Mouse (Mus musculus) small intestine, adult 2 months (tissue): ENCODE data around the gene Chrna1. TPM values are rescaled to one million over a fixed set of nuclear protein-coding genes. Genes with fewer than 3 reads are reported as not detected.
A peak's percentile ranks its signal among the peaks of the same experiment; 100 is the strongest.

Experiments used
- H3K27ac ChIP-seq: fragments of 200-500 bp; 2 replicates; pipeline ENCODE4 v1.5.1; 2012; ENCODE audit warnings: low read depth, low read length, control low read depth, inconsistent platforms; ENCODE audit not compliant: insufficient read depth
- H3K27me3 ChIP-seq: fragments of 200-500 bp; 2 replicates; pipeline ENCODE4 v1.6.1; 2012; ENCODE audit warnings: mild to moderate bottlenecking, moderate library complexity, low read length, inconsistent platforms; ENCODE audit not compliant: control insufficient read depth, insufficient read depth
- H3K36me3 ChIP-seq: fragments of 200-500 bp; 2 replicates; pipeline ENCODE4 v1.6.1; 2012; ENCODE audit warnings: mild to moderate bottlenecking, low read length, control low read depth, inconsistent platforms; ENCODE audit not compliant: control insufficient read depth, insufficient read depth
- H3K4me1 ChIP-seq: fragments of 200-500 bp; 2 replicates; pipeline ENCODE4 v1.6.1; 2012; ENCODE audit warnings: low read length, inconsistent platforms, mixed read lengths; ENCODE audit not compliant: control insufficient read depth, insufficient read depth, insufficient read length
- H3K4me3 ChIP-seq: fragments of 200-500 bp; 2 replicates; pipeline ENCODE4 v1.5.1; 2012; ENCODE audit warnings: low read depth, mild to moderate bottlenecking, control low read depth, inconsistent platforms, low read length, moderate library complexity
- CTCF ChIP-seq: fragments of 200-500 bp; IDR thresholded peaks from 2 replicates; pipeline ENCODE4 v1.5.1; 2012; ENCODE audit warnings: low read depth, mild to moderate bottlenecking, control low read depth, inconsistent platforms, low read length, moderate library complexity, mixed read lengths; ENCODE audit not compliant: insufficient replicate concordance, insufficient read length; ENCODE audit errors: extremely low read depth
- POLR2A ChIP-seq: fragments of 200-500 bp; IDR thresholded peaks from 2 replicates; pipeline ENCODE4 v1.6.1; 2012; ENCODE audit warnings: low read depth, mild to moderate bottlenecking, control low read depth, inconsistent platforms, low read length, moderate library complexity
- WGBS: fragments of 180-500 bp; shearing (Covaris S2); methylation state at CpG from one replicate; pipeline ENCODE4 v1.1.7; 2018; 5-methylcytosine and 5-hydroxymethylcytosine counted together
- polyA plus RNA-seq: library from polyadenylated mRNA; depleted of rRNA; stranded (reverse); fragments of >200 nt; gene quantifications from 2 replicates; pipeline ENCODE4 v1.2.3, GENCODE M21; 2012

Gene Chrna1
- polyA plus RNA-seq, 1 experiment: not detected

GRCm38 (mm10) chr2:73584645-73585346 is 4.7 kb upstream of the Chrna1 start:
- H3K4me3 ChIP-seq: peak overlapping the region; percentile 69
- H3K36me3 ChIP-seq: no peaks in the 10 kb centered on the region
- 0 out of 2 replicates have a peak overlapping the region, but pooled peaks have one; percentile 9 for H3K27ac ChIP-seq
- peak; percentile 73 for TF ChIP-seq CTCF
- TF ChIP-seq POLR2A: no peak
- no peaks in the 10 kb centered on the region for H3K4me1 ChIP-seq
- no peaks in the 10 kb centered on the region for H3K27me3 ChIP-seq
- 3% methylated on average over 17 of the region's 18 CpGs for WGBS

- H3K27ac ChIP-seq: no peak overlapping the region
- no peaks in the 10 kb centered on the region for H3K4me1 ChIP-seq
- no peak overlapping the region for H3K4me3 ChIP-seq
- TF ChIP-seq POLR2A: no peak
- TF ChIP-seq CTCF: no peak
- H3K27me3 ChIP-seq: no peaks in the 10 kb centered on the region
- 84% methylated on average over 5 of the region's 5 CpGs for WGBS
- no peaks in the 10 kb centered on the region for H3K36me3 ChIP-seq
Measured at GRCm38 (mm10) chr2:73580720-73581119, 582 bp upstream of the Chrna1 start.

GRCm38 (mm10) chr2:73579168-73579567 is 970 bp downstream of the Chrna1 start:
- no peak for TF ChIP-seq CTCF
- no peak for TF ChIP-seq POLR2A
- H3K4me3 ChIP-seq: no peak overlapping the region
- WGBS: 44% methylated on average over 5 of the region's 5 CpGs
- no peak overlapping the region for H3K27ac ChIP-seq
- no peaks in the 10 kb centered on the region for H3K27me3 ChIP-seq
- no peaks in the 10 kb centered on the region for H3K4me1 ChIP-seq
- H3K36me3 ChIP-seq: no peaks in the 10 kb centered on the region

GRCm38 (mm10) chr2:73574418-73574817 is 5.7 kb downstream of the Chrna1 start:
- no peak for TF ChIP-seq CTCF
- TF ChIP-seq POLR2A: no peak

DNA sequence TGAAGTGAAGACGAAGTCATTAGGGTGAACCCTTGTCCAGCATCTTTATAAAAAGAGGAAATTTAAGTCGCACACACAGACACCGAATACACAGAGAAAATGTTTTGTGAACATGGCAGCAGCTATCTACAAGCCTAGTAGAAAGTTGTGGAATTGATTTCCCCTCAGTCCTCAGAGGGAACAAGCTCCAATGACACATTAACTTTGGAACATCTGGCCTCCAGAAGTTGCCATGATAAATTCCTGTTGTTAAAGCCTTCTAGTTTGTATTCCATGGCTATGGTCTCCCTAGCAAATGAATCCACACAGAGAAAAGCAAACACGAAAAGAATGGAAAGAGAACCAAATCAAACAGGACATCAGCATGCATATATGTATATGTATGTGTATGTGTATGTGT is 6.6 kb downstream of the Chrna1 start:
- H3K4me3 ChIP-seq: no peak overlapping the region
- WGBS: 85% methylated on average over 4 of the region's 4 CpGs
- no peaks in the 10 kb centered on the region for H3K36me3 ChIP-seq
- H3K27me3 ChIP-seq: no peaks in the 10 kb centered on the region
- no peaks in the 10 kb centered on the region for H3K4me1 ChIP-seq
- TF ChIP-seq CTCF (no peak), POLR2A (no peak)
- no peak overlapping the region for H3K27ac ChIP-seq

More at GRCm38 (mm10) chr2:73574418-73574817, 5.7 kb downstream of the Chrna1 start:
- H3K27ac ChIP-seq: no peak overlapping the region
- WGBS: 89% methylated on average over 6 of the region's 6 CpGs
- H3K27me3 ChIP-seq: no peaks in the 10 kb centered on the region
- H3K36me3 ChIP-seq: no peaks in the 10 kb centered on the region
- H3K4me1 ChIP-seq: no peaks in the 10 kb centered on the region
- no peak overlapping the region for H3K4me3 ChIP-seq

DNA sequence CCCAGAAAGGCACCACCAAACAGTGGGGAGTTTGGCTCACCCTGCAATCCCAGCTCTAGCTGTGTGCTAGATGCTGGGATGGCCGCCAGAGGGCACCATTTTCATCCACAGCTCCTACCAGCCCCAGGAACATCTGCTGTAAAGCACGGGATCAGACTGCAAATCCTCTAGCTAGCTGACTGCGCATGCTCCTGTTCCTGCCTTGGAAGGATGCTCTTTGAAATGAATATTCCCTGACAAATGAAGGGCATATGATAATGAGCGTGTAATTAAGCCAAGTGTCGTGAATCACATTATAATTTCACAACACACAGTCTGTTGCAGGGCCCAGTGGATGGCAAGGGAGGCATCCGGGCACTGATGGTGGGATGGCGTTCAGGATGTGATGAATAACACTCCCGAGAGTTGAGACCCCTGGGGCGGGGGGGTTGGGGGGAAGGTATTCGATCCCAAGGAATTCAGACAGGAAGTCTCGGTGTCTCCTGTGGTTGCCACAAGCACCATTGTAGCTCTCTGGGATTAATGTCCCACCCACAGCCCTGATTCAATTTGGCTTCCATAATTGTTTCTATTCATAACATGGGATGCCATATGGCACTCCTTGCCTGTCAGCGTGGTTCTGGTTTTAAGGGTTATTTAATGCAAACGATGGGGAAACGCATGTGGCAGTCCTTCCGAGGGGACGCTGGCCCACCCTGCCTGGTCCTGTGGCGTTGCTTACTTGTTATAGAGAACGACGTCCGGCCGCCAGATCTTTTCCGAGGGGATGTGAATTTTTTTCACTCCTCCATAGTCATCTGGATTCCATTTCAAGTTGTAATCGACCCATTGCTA is 7.4 kb downstream of the Chrna1 start:
- peak; percentile 86; the same call in 1 of the 2 replicates for TF ChIP-seq CTCF
- TF ChIP-seq POLR2A: no peak
- Histone ChIP-seq H3K4me3 (no peak overlapping the region), H3K4me1 (no peaks in the 10 kb centered on the region), H3K27ac (no peak overlapping the region), H3K27me3 (no peaks in the 10 kb centered on the region), H3K36me3 (no peaks in the 10 kb centered on the region)
- 44% methylated on average over 23 of the region's 23 CpGs for WGBS

DNA sequence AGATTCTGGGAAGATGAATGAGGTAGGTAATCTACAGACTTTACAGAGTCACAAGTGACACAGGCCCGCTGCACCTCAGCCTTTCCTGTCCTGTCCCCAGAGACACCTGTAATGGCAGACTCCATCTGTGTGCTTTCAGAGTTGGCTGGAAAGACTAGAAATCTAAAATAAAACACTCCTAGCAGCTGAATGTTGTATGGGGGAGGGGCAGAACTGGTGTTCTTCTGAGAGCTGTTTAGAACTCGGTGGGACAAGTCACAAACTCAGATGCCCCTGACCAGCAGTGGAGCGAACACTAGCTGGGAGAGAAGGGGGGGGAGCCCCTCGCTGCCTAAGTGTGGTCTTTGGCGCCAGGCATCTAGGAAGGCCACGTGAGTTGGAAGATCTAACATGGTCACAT is 8.2 kb downstream of the Chrna1 start:
- 74% methylated on average over 6 of the region's 6 CpGs for WGBS
- TF ChIP-seq POLR2A (no peak), CTCF (no peak)
- no peaks in the 10 kb centered on the region for H3K36me3 ChIP-seq
- no peaks in the 10 kb centered on the region for H3K4me1 ChIP-seq
- H3K4me3 ChIP-seq: no peak overlapping the region
- H3K27ac ChIP-seq: no peak overlapping the region
- no peaks in the 10 kb centered on the region for H3K27me3 ChIP-seq
